Mouse (Mus musculus): ENCODE measurements around the gene Myl3. TPM values are rescaled to one million over a fixed set of nuclear protein-coding genes. Genes with fewer than 3 reads are reported as not detected.

The Myl3 gene
- total and polyA plus RNA-seq, 3 experiments = not detected

DNA sequence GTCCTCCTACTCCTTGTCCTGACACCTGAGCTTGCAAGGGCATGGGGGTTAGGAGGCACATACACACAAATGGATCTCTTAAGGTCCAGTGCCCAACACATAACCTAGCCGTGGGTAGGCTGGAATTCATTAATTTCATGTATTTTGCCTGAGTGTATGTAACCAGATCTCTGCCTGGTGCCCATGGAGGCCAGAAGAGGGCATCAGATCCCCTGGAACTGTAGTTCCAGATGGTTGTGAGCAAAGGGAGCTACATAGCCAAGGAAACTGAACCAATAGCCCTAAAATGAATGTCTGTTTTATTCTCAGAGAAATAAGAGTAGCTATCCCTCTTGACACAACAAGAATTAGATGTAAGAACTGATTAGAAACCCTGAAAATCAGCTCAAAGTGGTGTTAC, 26.2 kb upstream of the Myl3 start:
- Histone ChIP-seq H3K79me2 (ENCODE audit: control insufficient read depth, insufficient read depth, low read length, poor library complexity) (no peaks in the 10 kb centered on the region), H3K27me3 (ENCODE audit: control insufficient read depth in 1 of 2, insufficient read depth in 2 of 2, low read length in 2 of 2) (no peaks in the 10 kb centered on the region), H3K27ac (ENCODE audit: control insufficient read depth, low read depth, low read length) (no peak overlapping the region), H3K9ac (ENCODE audit: control insufficient read depth, low read depth, low read length, poor library complexity, severe bottlenecking) (no peak overlapping the region), H3K36me3 (ENCODE audit: control insufficient read depth in 1 of 2, insufficient read depth in 2 of 2, low read length in 2 of 2) (peaks cover 0 to 8% of the 10 kb centered on the region in 2 experiments; a peak in 2 of 4 replicates), H3K9me3 (replicated peaks; ENCODE audit: insufficient read depth, low read length) (no peaks in the 10 kb centered on the region), H3K4me1 (ENCODE audit: control insufficient read depth in 1 of 2, insufficient read depth in 2 of 2, low read length in 2 of 2) (no peaks in the 10 kb centered on the region), H3K4me3 (ENCODE audit: control insufficient read depth in 1 of 2, insufficient read depth in 1 of 2, low read depth in 2 of 2, low read length in 2 of 2) (no peak overlapping the region)
- peak in 1 of 3 experiments; percentile 9; a peak in 1 of 6 replicates for TF ChIP-seq CTCF (IDR thresholded peaks at IDR 0.05 in 2 of 3, conservative IDR thresholded peaks at IDR 0.05 in 1 of 3; ENCODE audit: control insufficient read depth in 1 of 3, insufficient read depth in 1 of 3, low read depth in 2 of 3, low read length in 3 of 3, poor library complexity in 1 of 3, severe bottlenecking in 1 of 3)
- no peak for TF ChIP-seq CHD1 (IDR thresholded peaks at IDR 0.05; ENCODE audit: low read depth, low read length)
- no peak for DNase-seq (ENCODE audit: low read depth, low spot score)

DNA sequence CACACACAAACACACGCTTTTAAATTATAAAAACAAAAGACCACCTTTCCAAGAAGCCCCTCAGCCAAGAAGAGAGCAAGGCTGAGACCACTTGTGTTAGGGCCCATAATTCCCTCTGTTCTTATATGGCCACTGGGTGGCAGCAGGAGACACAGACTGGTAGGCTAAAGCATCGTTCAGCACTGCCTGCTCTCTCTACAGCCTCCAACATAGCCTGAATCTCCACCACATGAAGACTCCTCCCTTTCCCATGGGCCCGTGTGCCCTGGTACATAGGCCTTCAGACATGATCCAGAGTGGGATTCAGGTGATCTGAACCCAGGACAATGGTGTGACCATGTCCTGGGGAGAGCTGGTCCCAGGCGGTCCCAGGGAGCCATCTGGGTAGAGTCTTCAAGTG, 24.9 kb upstream of the Myl3 start:
- no peaks in the 10 kb centered on the region for H3K79me2 ChIP-seq (ENCODE audit: control insufficient read depth, insufficient read depth, low read length, poor library complexity)
- TF ChIP-seq CTCF (IDR thresholded peaks at IDR 0.05 in 2 of 3, conservative IDR thresholded peaks at IDR 0.05 in 1 of 3; ENCODE audit: control insufficient read depth in 1 of 3, insufficient read depth in 1 of 3, low read depth in 2 of 3, low read length in 3 of 3, poor library complexity in 1 of 3, severe bottlenecking in 1 of 3) (peak; percentile 64 to 75 (median 74)), MEF2A (IDR thresholded peaks at IDR 0.05; ENCODE audit: extremely low read depth, insufficient replicate concordance, low read depth, low read length, poor library complexity, severe bottlenecking) (no peak), POLR2A (IDR thresholded peaks at IDR 0.05; ENCODE audit: control insufficient read depth in 1 of 2, insufficient read depth in 1 of 2, low read depth in 1 of 2, low read length in 2 of 2, poor library complexity in 1 of 2) (no peak), MAFK (IDR thresholded peaks at IDR 0.05; ENCODE audit: borderline replicate concordance, low read depth, low read length) (no peak), BHLHE40 (IDR thresholded peaks at IDR 0.05; ENCODE audit: borderline replicate concordance, low read depth, low read length) (no peak), HCFC1 (IDR thresholded peaks at IDR 0.05; ENCODE audit: low read depth, low read length) (no peak), RCOR1 (IDR thresholded peaks at IDR 0.05; ENCODE audit: low read depth, low read length) (no peak), MYC (IDR thresholded peaks at IDR 0.05; ENCODE audit: low read depth, low read length) (no peak), CHD1 (IDR thresholded peaks at IDR 0.05; ENCODE audit: low read depth, low read length) (no peak), USF1 (IDR thresholded peaks at IDR 0.05; ENCODE audit: low read depth, low read length) (no peak), ZNF384 (IDR thresholded peaks at IDR 0.05; ENCODE audit: low read depth, low read length) (no peak), ETS1 (IDR thresholded peaks at IDR 0.05; ENCODE audit: low read depth, low read length) (no peak), E2F4 (IDR thresholded peaks at IDR 0.05; ENCODE audit: borderline replicate concordance, low read depth, low read length) (no peak), RAD21 (IDR thresholded peaks at IDR 0.05; ENCODE audit: low read depth, low read length) (peak; percentile 58), ZC3H11A (IDR thresholded peaks at IDR 0.05; ENCODE audit: low read depth, low read length) (no peak), MXI1 (IDR thresholded peaks at IDR 0.05; ENCODE audit: low read depth, low read length) (no peak), SMC3 (IDR thresholded peaks at IDR 0.05; ENCODE audit: low read depth, low read length) (peak; percentile 75), POLR2AphosphoS5 (IDR thresholded peaks at IDR 0.05; ENCODE audit: borderline replicate concordance, low read depth, low read length) (no peak), ZMIZ1 (IDR thresholded peaks at IDR 0.05; ENCODE audit: low read depth, low read length) (no peak), CHD2 (IDR thresholded peaks at IDR 0.05; ENCODE audit: low read length) (no peak), TBP (IDR thresholded peaks at IDR 0.05; ENCODE audit: low read depth, low read length) (no peak)
- peaks cover 0 to 8% of the 10 kb centered on the region in 2 experiments; a peak in 2 of 4 replicates for H3K36me3 ChIP-seq (ENCODE audit: control insufficient read depth in 1 of 2, insufficient read depth in 2 of 2, low read length in 2 of 2)
- H3K27me3 ChIP-seq (ENCODE audit: control insufficient read depth in 1 of 2, insufficient read depth in 2 of 2, low read length in 2 of 2) = no peaks in the 10 kb centered on the region
- no peaks in the 10 kb centered on the region for H3K4me1 ChIP-seq (ENCODE audit: control insufficient read depth in 1 of 2, insufficient read depth in 2 of 2, low read length in 2 of 2)
- no peak overlapping the region for H3K27ac ChIP-seq (ENCODE audit: control insufficient read depth, low read depth, low read length)
- H3K9me3 ChIP-seq (replicated peaks; ENCODE audit: insufficient read depth, low read length) = no peaks in the 10 kb centered on the region
- peak; percentile 50 for DNase-seq (ENCODE audit: low read depth, low spot score)
- no peak overlapping the region for H3K9ac ChIP-seq (ENCODE audit: control insufficient read depth, low read depth, low read length, poor library complexity, severe bottlenecking)
- no peak overlapping the region for H3K4me3 ChIP-seq (ENCODE audit: control insufficient read depth in 1 of 2, insufficient read depth in 1 of 2, low read depth in 2 of 2, low read length in 2 of 2)
